Mouse (Mus musculus): ENCODE data around the gene Grik3.

The Grik3 gene

GRCm38 (mm10) chr4:125726241-125726640 lies 235.7 kb downstream of the Grik3 start:
- no peak for DNase-seq (ENCODE audit: extremely low spot score)

DNA sequence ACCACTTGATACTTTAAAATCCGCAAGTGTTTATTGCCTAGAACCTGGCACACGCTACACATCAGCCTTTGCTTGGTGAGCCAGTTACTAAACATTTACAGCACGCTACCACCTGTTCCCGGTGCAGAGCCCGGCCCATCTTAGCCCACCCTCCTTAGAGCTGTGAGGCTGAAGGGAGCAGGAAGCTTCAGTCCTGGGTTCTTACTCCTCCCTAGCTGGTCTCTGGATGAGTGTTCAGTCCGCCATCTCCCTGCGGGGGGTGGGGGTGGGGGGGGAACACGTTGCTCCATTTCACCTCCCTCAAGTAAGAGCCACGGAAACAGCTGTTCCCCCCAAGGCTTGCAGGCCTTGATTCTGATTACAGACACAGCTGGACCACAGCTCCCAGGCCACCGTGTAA lies 236.5 kb downstream of the Grik3 start:
- no peak for DNase-seq (ENCODE audit: extremely low spot score)

DNA sequence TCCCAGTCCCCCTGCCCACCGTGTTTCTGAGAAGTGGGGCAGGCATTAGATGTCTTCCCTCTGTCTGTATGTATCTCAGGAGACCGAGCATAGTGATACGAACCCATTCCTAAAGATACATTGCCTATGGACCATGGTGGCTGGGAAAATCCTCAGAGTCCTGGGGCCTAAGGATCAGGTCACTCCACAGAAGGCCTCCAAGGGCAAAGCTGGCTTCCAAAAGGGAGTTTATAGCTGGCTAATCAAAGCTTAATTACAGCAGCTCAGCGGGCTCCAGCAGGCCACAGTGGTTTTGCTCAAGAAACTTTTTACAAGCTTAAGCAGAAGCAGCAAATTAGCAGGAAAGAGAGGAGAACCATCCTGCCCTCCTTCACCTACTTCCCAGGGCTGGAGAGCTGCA lies 237.1 kb downstream of the Grik3 start:
- DNase-seq (ENCODE audit: extremely low spot score): no peak

GRCm38 (mm10) chr4:125728091-125728863 lies 237.8 kb downstream of the Grik3 start:
- peak; percentile 15 for DNase-seq (ENCODE audit: extremely low spot score)

GRCm38 (mm10) chr4:125729305-125730220 lies 239.1 kb downstream of the Grik3 start:
- DNase-seq (ENCODE audit: extremely low spot score): peak; percentile 74

DNA sequence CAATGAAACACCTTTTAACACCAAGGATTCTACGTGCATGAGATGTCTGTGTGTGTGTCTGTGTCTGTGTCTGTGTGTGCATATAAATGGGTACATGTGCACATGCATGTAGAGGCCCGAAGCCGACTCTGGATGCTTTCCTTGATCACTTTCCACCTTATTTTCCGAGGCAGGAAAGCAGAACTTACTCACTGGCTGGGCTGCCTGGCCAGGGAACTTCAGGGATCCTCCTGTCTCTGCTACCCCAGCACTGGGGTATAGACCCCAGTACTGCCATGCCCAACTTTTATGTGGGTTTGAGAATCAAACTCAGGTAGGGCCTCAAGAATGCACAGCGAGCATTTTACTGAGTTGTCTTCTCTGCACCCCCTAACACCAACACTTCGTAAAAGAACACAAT lies 240.3 kb downstream of the Grik3 start:
- no peak for DNase-seq (ENCODE audit: extremely low spot score)

- DNase-seq (ENCODE audit: extremely low spot score): no peak
Measured at GRCm38 (mm10) chr4:125736783-125737182, 246.3 kb downstream of the Grik3 start.

DNA sequence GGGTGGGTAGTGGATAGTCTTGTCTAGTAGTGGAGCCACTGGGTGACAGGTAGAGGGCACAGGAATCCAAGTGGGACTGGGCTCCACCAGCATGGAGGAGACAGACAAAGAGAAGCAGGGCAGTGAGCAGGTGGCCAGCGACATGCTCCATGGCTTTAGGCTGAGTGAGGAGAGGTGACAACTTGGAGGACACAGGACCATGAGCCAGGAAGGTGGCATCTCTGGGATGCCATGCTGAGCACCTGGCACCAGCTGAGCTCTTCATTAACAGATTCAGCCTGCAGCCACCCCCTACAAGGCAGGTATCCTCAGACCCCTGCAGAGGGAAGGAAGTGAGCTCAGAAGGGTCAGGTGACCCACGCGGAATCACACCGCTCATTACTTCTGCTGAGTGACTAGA lies 248.3 kb downstream of the Grik3 start:
- DNase-seq (ENCODE audit: extremely low spot score): no peak

DNA sequence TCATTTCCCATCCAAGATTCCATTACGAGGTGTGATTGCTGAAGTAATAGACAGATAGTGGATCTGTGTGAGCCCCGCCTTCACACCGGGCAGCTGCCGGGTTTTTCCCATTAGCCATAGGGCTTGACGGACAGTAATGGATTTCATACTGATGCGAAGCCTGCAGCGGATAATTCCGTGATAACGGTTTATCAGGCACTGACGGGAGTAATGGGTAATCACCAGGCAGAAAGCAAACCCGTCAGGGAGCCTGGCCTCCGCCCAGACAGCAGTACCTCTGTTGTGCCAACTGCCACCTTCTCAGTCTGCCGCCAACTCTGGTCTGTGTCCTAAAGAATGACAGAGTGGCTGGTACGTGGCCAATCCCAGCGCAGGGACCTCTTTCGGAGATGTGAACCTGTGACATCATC lies 251.7 kb downstream of the Grik3 start:
- no peak for DNase-seq (ENCODE audit: extremely low spot score)

DNA sequence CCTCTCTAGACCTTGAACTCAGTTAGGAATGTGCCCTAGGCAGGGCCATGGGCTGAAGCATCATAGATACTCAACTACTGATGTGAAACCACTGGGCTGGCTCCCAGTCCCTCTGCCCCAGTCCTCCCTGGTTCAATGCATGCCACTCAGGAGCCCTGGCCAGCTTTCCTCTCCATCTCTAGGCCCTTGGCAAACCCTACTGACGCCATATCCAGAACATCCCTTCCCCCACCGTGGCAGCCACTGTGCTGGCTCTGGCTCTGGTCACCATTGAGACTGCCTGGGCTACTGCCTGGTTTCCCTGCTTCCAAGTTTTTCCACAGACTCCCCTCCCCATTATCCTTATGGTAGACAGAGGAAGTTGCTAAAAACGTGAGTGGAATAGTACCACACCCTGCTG lies 255.4 kb downstream of the Grik3 start:
- DNase-seq (ENCODE audit: extremely low spot score): no peak

DNA sequence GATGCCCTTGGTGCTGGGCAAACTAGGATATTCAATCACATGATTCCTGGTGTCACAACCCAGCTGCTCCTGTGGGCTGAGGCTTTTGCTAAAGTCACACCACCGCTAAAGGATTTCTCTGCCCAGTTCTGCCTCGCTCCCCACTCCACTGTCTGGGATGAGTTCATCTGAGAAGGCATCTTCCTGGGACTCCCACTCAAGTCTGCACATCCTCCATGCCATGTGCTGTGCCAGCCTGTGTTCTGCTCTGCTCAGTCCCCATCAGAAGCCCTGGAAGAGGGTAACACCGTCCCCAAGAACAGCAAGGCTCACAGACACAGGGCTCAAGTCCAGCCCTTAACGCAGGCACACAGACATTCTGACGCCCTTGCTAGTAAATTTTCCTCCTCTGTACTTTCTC lies 265.9 kb downstream of the Grik3 start:
- no peak for DNase-seq (ENCODE audit: extremely low spot score)

GRCm38 (mm10) chr4:125760326-125760725 lies 269.8 kb downstream of the Grik3 start:
- no peak for DNase-seq (ENCODE audit: extremely low spot score)

DNA sequence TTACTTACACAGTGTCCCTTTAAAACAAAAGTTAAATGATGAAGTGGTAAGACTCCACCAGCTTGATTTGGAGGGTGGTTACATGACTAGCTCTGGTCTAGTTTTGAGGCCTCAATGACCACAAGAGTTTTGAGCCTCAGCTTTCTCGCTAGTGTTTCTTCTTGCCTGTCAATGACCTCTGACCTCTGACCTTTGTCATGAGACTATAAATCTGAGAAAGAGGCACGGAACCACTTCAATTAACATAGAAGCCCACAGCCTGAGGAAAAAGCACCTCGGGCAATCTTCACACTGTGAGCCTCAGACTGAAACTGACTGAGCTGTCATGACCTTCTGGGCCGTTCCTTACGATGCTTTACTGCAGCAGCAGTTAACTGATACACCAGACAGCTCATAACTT lies 272.6 kb downstream of the Grik3 start:
- peak; percentile 40 for DNase-seq (ENCODE audit: extremely low spot score)
